Mouse (Mus musculus): ENCODE results near the gene Vmn2r2.

Vmn2r2 gene

GRCm38 (mm10) chr3:64141878-64142508, at the start of gene Vmn2r2:
TSS of gene Vmn2r2 (minus strand) at chr3:64141928.
- DNase-seq: no peak

GRCm38 (mm10) chr3:64113352-64114046, 28.2 kb downstream of the Vmn2r2 start:
- no peak for DNase-seq

- no peak for DNase-seq
Measured at GRCm38 (mm10) chr3:64112707-64113106, 29.0 kb downstream of the Vmn2r2 start.

- DNase-seq: no peak
Measured at GRCm38 (mm10) chr3:64081247-64081646, 60.5 kb downstream of the Vmn2r2 start, which contains the start of gene Vmn2r1. TSS of gene Vmn2r1 (plus strand) at chr3:64081547.

Measured in right cerebral cortex, postnatal 4 days (tissue).